Mouse (Mus musculus) lung, embryonic 16.5 days (tissue): Measurements from ENCODE around the gene Ppa1. TPM values are rescaled to one million over a fixed set of nuclear protein-coding genes. Genes with fewer than 3 reads are reported as not detected.

Experiments
- ATAC-seq: fragments of 200-750 bp; cut with Nextera tagmentation; 2 replicates; pipeline ENCODE4 v1.8.0; 2017; ENCODE audit warnings: low read depth, mild to moderate bottlenecking, moderate library complexity
- H3K27ac ChIP-seq: fragments of 300-500 bp; sonication (generic); 2 replicates; pipeline ENCODE4 v1.5.1; 2014; ENCODE audit warnings: mild to moderate bottlenecking, control low read depth, low read length
- H3K27me3 ChIP-seq: fragments of 300-500 bp; sonication (generic); 2 replicates; pipeline ENCODE4 v1.6.1; 2014; ENCODE audit warnings: low read depth, low read length, mixed read lengths; ENCODE audit not compliant: control insufficient read depth, insufficient read depth
- H3K36me3 ChIP-seq: fragments of 300-500 bp; sonication (generic); 2 replicates; pipeline ENCODE4 v1.6.1; 2014; ENCODE audit warnings: low read length; ENCODE audit not compliant: control insufficient read depth, insufficient read depth
- H3K4me1 ChIP-seq: fragments of 300-500 bp; sonication (generic); replicated peaks from 2 replicates; pipeline ENCODE4 v1.6.1; 2014; ENCODE audit warnings: low read length, mixed read lengths; ENCODE audit not compliant: control insufficient read depth, insufficient read depth
- H3K4me2 ChIP-seq: fragments of 300-500 bp; sonication (generic); 2 replicates; pipeline ENCODE4 v1.6.1; 2014; ENCODE audit warnings: low read depth, low read length, control low read depth
- H3K4me3 ChIP-seq: fragments of 300-500 bp; sonication (generic); 2 replicates; pipeline ENCODE4 v1.5.1; 2014; ENCODE audit warnings: mild to moderate bottlenecking, low read length, control low read depth
- H3K9ac ChIP-seq: fragments of 300-500 bp; sonication (generic); 2 replicates; pipeline ENCODE4 v1.6.1; 2014; ENCODE audit warnings: low read length, control low read depth
- H3K9me3 ChIP-seq: fragments of 300-500 bp; sonication (generic); 2 replicates; pipeline ENCODE4 v1.6.1; 2016; ENCODE audit warnings: low read length; ENCODE audit not compliant: control insufficient read depth
- WGBS: fragments of 180-500 bp; shearing (Covaris S2); extraction: QIAGEN DNeasy Blood & Tissue Kit; methylation state at CpG from one replicate; pipeline ENCODE4 v1.1.7; 2014; 5-methylcytosine and 5-hydroxymethylcytosine counted together
- polyA plus RNA-seq: library from polyadenylated mRNA; unstranded; fragments of >200 nt; fragmentation: Nextera tagmentation; extraction: Ambion mirVana; gene quantifications from 2 replicates; pipeline ENCODE4 v1.2.1, GENCODE M21; 2015

Gene Ppa1
- polyA plus RNA-seq, 1 experiment from 2014 or later = 138 TPM

- Histone ChIP-seq H3K9me3 (no peaks in the 10 kb centered on the region), H3K4me2 (peak overlapping the region; percentile 58), H3K4me3 (peak overlapping the region; percentile 91), H3K36me3 (peaks cover 4% of the 10 kb centered on the region; the same call in 1 of the 2 replicates), H3K27ac (peak overlapping the region; percentile 90), H3K9ac (peak overlapping the region; percentile 75), H3K4me1 (peaks cover 16% of the 10 kb centered on the region), H3K27me3 (no peaks in the 10 kb centered on the region)
- 32% methylated on average over 9 of the region's 9 CpGs for WGBS
- ATAC-seq = peak; percentile 9; the same call in 1 of the 2 replicates
Measured at GRCm38 (mm10) chr10:61679545-61679944, 31.2 kb downstream of the Ppa1 start.

- peak; percentile 100 for ATAC-seq
- Histone ChIP-seq H3K27me3 (no peaks in the 10 kb centered on the region), H3K4me3 (peak within 1 kb of the TSS; percentile 91), H3K4me1 (peaks cover 16% of the 10 kb centered on the region), H3K9ac (peak within 1 kb of the TSS; percentile 91), H3K27ac (peak within 1 kb of the TSS; percentile 90), H3K4me2 (peak within 1 kb of the TSS; percentile 88), H3K9me3 (no peaks in the 10 kb centered on the region), H3K36me3 (peaks cover 11% of the 10 kb centered on the region)
- WGBS = under 1% methylated on average over 69 of the region's 84 CpGs
Measured at GRCm38 (mm10) chr10:61680015-61680913, 31.9 kb downstream of the Ppa1 start, which contains the start of gene Sar1a. Sar1a (plus strand) TSS chr10:61680299.

- Histone ChIP-seq H3K27ac (no peak overlapping the region), H3K9me3 (no peaks in the 10 kb centered on the region), H3K36me3 (peaks cover 59% of the 10 kb centered on the region), H3K9ac (no peak overlapping the region), H3K4me1 (no peaks in the 10 kb centered on the region), H3K4me3 (no peak overlapping the region), H3K4me2 (no peak overlapping the region), H3K27me3 (no peaks in the 10 kb centered on the region)
- no peak for ATAC-seq
- 89% methylated on average over 8 of the region's 8 CpGs for WGBS
Measured at GRCm38 (mm10) chr10:61689405-61689804, 41.1 kb downstream of the Ppa1 start.

- Histone ChIP-seq H3K27me3 (no peaks in the 10 kb centered on the region), H3K9ac (no peak overlapping the region), H3K36me3 (peaks cover 34% of the 10 kb centered on the region), H3K4me3 (no peak overlapping the region), H3K4me1 (peaks cover 13% of the 10 kb centered on the region), H3K9me3 (no peaks in the 10 kb centered on the region), H3K4me2 (no peak overlapping the region), H3K27ac (no peak overlapping the region)
- 79% methylated on average over 4 of the region's 4 CpGs for WGBS
- ATAC-seq = no peak
Measured at GRCm38 (mm10) chr10:61693563-61693962, 45.2 kb downstream of the Ppa1 start.

GRCm38 (mm10) chr10:61694870-61695670, 46.7 kb downstream of the Ppa1 start, which contains the start of gene Tysnd1:
Tysnd1 (plus strand) TSS chr10:61695514.
- peaks cover 23% of the 10 kb centered on the region for H3K36me3 ChIP-seq
- no peaks in the 10 kb centered on the region for H3K27me3 ChIP-seq
- no peaks in the 10 kb centered on the region for H3K9me3 ChIP-seq
- under 1% methylated on average over 42 of the region's 42 CpGs for whole genome bisulfite sequencing
- peak within 1 kb of the TSS; percentile 75 for H3K9ac ChIP-seq
- H3K27ac ChIP-seq = peak within 1 kb of the TSS; percentile 53; the same call in 1 of the 2 replicates
- H3K4me3 ChIP-seq = peak within 1 kb of the TSS; percentile 95
- H3K4me2 ChIP-seq = peak within 1 kb of the TSS; percentile 100
- peaks cover 13% of the 10 kb centered on the region for H3K4me1 ChIP-seq
- ATAC-seq = peak; percentile 96

- WGBS = under 1% methylated on average over 102 of the region's 111 CpGs
- ATAC-seq = peak; percentile 13; the same call in 1 of the 2 replicates
- peak overlapping the region; percentile 75 for H3K9ac ChIP-seq
- peak overlapping the region; percentile 95 for H3K4me3 ChIP-seq
- peaks cover 13% of the 10 kb centered on the region for H3K4me1 ChIP-seq
- no peaks in the 10 kb centered on the region for H3K27me3 ChIP-seq
- H3K27ac ChIP-seq = peak overlapping the region; percentile 15; the same call in 1 of the 2 replicates
- no peaks in the 10 kb centered on the region for H3K9me3 ChIP-seq
- peak overlapping the region; percentile 100 for H3K4me2 ChIP-seq
- peaks cover 18% of the 10 kb centered on the region for H3K36me3 ChIP-seq
Measured at GRCm38 (mm10) chr10:61695703-61696559, 47.6 kb downstream of the Ppa1 start.

- H3K4me3 ChIP-seq = peak overlapping the region; percentile 95
- H3K27ac ChIP-seq = no peak overlapping the region
- no peaks in the 10 kb centered on the region for H3K9me3 ChIP-seq
- H3K4me2 ChIP-seq = peak overlapping the region; percentile 100
- H3K4me1 ChIP-seq = peaks cover 13% of the 10 kb centered on the region
- 9% methylated on average over 19 of the region's 19 CpGs for WGBS
- H3K27me3 ChIP-seq = no peaks in the 10 kb centered on the region
- H3K36me3 ChIP-seq = peaks cover 12% of the 10 kb centered on the region
- no peak for ATAC-seq
- peak overlapping the region; percentile 75 for H3K9ac ChIP-seq
Measured at GRCm38 (mm10) chr10:61696560-61696823, 48.1 kb downstream of the Ppa1 start.

- no peak overlapping the region for H3K27ac ChIP-seq
Measured at GRCm38 (mm10) chr10:61697028-61697427, 48.7 kb downstream of the Ppa1 start.

More at GRCm38 (mm10) chr10:61697028-61697427, 48.7 kb downstream of the Ppa1 start:
- H3K36me3 ChIP-seq = peaks cover 9% of the 10 kb centered on the region
- H3K27me3 ChIP-seq = no peaks in the 10 kb centered on the region
- no peak for ATAC-seq
- peaks cover 13% of the 10 kb centered on the region for H3K4me1 ChIP-seq
- peak overlapping the region; percentile 95 for H3K4me3 ChIP-seq
- no peaks in the 10 kb centered on the region for H3K9me3 ChIP-seq
- 83% methylated on average over 2 of the region's 2 CpGs for WGBS
- 0 out of 2 replicates have a peak overlapping the region, but pooled peaks have one; percentile 75 for H3K9ac ChIP-seq
- H3K4me2 ChIP-seq = peak overlapping the region; percentile 100
